Mouse (Mus musculus) central nervous system, embryonic 14 days (tissue): ENCODE results near the gene Casq2. TPM values are rescaled to one million over a fixed set of nuclear protein-coding genes. Genes with fewer than 3 reads are reported as not detected.

Experiments used
- polyA plus RNA-seq: library from polyadenylated mRNA; depleted of rRNA; stranded (reverse); fragments of >200 nt; gene quantifications from 2 replicates; pipeline ENCODE4 v1.2.3, GENCODE M21; 2012; rRNA removed

Gene Casq2
- polyA plus RNA-seq = 0.28 and 16.3 TPM in 2 replicates

DNA sequence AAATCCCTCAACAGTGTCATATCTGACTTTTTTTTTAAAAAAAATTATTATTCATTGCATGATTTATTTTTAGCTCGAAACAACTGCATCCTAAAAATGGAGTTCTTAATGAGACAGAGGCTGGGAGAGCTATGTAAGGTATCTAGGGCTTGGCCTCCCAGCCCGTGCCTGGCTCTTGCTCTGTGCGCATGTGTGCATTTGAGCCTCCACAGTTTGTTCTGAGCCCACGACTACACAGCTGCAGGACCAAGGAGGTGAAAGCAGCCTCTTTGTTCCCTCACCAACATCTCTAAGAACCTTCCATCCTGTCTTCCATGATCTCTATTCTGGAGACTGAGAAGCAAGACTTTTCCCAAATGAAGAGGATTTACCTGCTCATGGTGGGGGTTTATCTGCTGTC is at the start of gene Casq2:
Gene Casq2 (plus strand): TSS at position 133 of the 400 bp plus-strand sequence.

Other genes starting within 250 kb of the Casq2 start
- 0.45 and 1.0 TPM in 2 replicates for gene Mab21l3, start 237.5 kb upstream of the Casq2 start, polyA plus RNA-seq
- 11.7 and 14.0 TPM in 2 replicates for gene Slc22a15, start 162.0 kb upstream of the Casq2 start, polyA plus RNA-seq
- 31.4 and 33.2 TPM in 2 replicates for gene Nhlh2, start 76.3 kb upstream of the Casq2 start, polyA plus RNA-seq
- 7.6 and 12.7 TPM in 2 replicates for gene Vangl1, start 118.3 kb downstream of the Casq2 start, polyA plus RNA-seq